Mouse (Mus musculus): Measurements from ENCODE around the gene Mtmr6.

GRCm38 (mm10) chr14:60269333-60269732 lies 4.3 kb downstream of the Mtmr6 start:
- TF ChIP-seq POLR2A (IDR thresholded peaks at IDR 0.05; ENCODE audit: insufficient read depth, low read depth, low read length), result no peak
- no peak for TF ChIP-seq CTCF (IDR thresholded peaks at IDR 0.05; ENCODE audit: insufficient read depth, low read depth, low read length)
